Mouse (Mus musculus) cerebellum, adult (tissue): ENCODE measurements around the gene Itln1.

ENCODE experiments used
- ATAC-seq: cut with Nextera tagmentation; 2 replicates; pipeline ENCODE4 v1.9.2; 2017; ENCODE audit warnings: mild to moderate bottlenecking, moderate library complexity, mixed read lengths; ENCODE audit not compliant: insufficient number of reproducible peaks, low FRiP score, low TSS enrichment

Gene Itln1

GRCm38 (mm10) chr1:171470896-171471295 lies 64.2 kb downstream of the Itln1 start:
- no peak for ATAC-seq

- ATAC-seq = no peak
Observed at GRCm38 (mm10) chr1:171470371-171470871, 64.7 kb downstream of the Itln1 start.

DNA sequence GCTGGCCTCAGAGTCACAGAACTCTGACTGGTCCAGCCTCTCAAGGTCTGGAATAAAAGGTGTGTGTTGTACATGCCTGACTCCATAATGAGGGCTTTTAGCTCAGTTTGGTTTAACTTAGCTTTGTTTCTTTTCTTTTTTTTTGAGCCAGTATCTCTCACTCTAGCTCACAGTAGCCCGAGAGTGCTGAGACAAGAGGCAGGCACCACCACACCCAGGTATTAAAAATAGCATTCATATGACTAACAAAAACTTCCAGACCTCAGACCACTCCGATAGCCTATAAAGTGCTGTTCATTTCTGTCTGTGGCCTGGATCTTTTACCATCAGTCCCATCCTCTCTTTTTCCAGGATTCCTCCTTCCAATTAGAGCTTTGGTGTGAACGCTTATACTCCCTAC lies 65.4 kb downstream of the Itln1 start:
- no peak for ATAC-seq
